Mouse (Mus musculus): Measurements from ENCODE around the gene Gm10591.
"Not testable (repeated sequence)": the region's sequence is repeated elsewhere in the genome, so short reads cannot be mapped to it uniquely, and the experiment has no call there.

Gene Gm10591

GRCm38 (mm10) chr4:42611895-42612294 lies at the start of gene Gm10591:
TSS of gene Gm10591 (plus strand) at chr4:42612195.
- not testable (repeated sequence) for DNase-seq (ENCODE audit: low read depth, low spot score)

- not testable (repeated sequence) for DNase-seq (ENCODE audit: low read depth, low spot score)
Measured at GRCm38 (mm10) chr4:42629419-42629818, 17.4 kb downstream of the Gm10591 start, which contains the start of gene Gm2564. TSS of gene Gm2564 (plus strand) at chr4:42629719.

GRCm38 (mm10) chr4:42654951-42655350 lies 43.0 kb downstream of the Gm10591 start, which contains the start of gene Ccl27b:
TSS of gene Ccl27b (plus strand) at chr4:42655251.
- DNase-seq (ENCODE audit: low read depth, low spot score), result not testable (repeated sequence)

GRCm38 (mm10) chr4:42661793-42662192 lies 49.8 kb downstream of the Gm10591 start, which contains the start of gene Il11ra2:
TSS of gene Il11ra2 (minus strand) at chr4:42661893.
- not testable (repeated sequence) for DNase-seq (ENCODE audit: low read depth, low spot score)
